Mouse (Mus musculus) small intestine, adult 2 months (tissue): Measurements from ENCODE around the gene Birc2. TPM values are rescaled to one million over a fixed set of nuclear protein-coding genes. Genes with fewer than 3 reads are reported as not detected.

Experiments used
- H3K27ac ChIP-seq: fragments of 200-500 bp; 2 replicates; pipeline ENCODE4 v1.5.1; 2012; ENCODE audit warnings: low read depth, low read length, control low read depth, inconsistent platforms; ENCODE audit not compliant: insufficient read depth
- H3K27me3 ChIP-seq: fragments of 200-500 bp; 2 replicates; pipeline ENCODE4 v1.6.1; 2012; ENCODE audit warnings: mild to moderate bottlenecking, moderate library complexity, low read length, inconsistent platforms; ENCODE audit not compliant: control insufficient read depth, insufficient read depth
- H3K36me3 ChIP-seq: fragments of 200-500 bp; 2 replicates; pipeline ENCODE4 v1.6.1; 2012; ENCODE audit warnings: mild to moderate bottlenecking, low read length, control low read depth, inconsistent platforms; ENCODE audit not compliant: control insufficient read depth, insufficient read depth
- H3K4me1 ChIP-seq: fragments of 200-500 bp; 2 replicates; pipeline ENCODE4 v1.6.1; 2012; ENCODE audit warnings: low read length, inconsistent platforms, mixed read lengths; ENCODE audit not compliant: control insufficient read depth, insufficient read depth, insufficient read length
- H3K4me3 ChIP-seq: fragments of 200-500 bp; 2 replicates; pipeline ENCODE4 v1.5.1; 2012; ENCODE audit warnings: low read depth, mild to moderate bottlenecking, control low read depth, inconsistent platforms, low read length, moderate library complexity
- CTCF ChIP-seq: fragments of 200-500 bp; IDR thresholded peaks from 2 replicates; pipeline ENCODE4 v1.5.1; 2012; ENCODE audit warnings: low read depth, mild to moderate bottlenecking, control low read depth, inconsistent platforms, low read length, moderate library complexity, mixed read lengths; ENCODE audit not compliant: insufficient replicate concordance, insufficient read length; ENCODE audit errors: extremely low read depth
- POLR2A ChIP-seq: fragments of 200-500 bp; IDR thresholded peaks from 2 replicates; pipeline ENCODE4 v1.6.1; 2012; ENCODE audit warnings: low read depth, mild to moderate bottlenecking, control low read depth, inconsistent platforms, low read length, moderate library complexity
- WGBS: fragments of 180-500 bp; shearing (Covaris S2); methylation state at CpG from one replicate; pipeline ENCODE4 v1.1.7; 2018; 5-methylcytosine and 5-hydroxymethylcytosine counted together
- polyA plus RNA-seq: library from polyadenylated mRNA; depleted of rRNA; stranded (reverse); fragments of >200 nt; gene quantifications from 2 replicates; pipeline ENCODE4 v1.2.3, GENCODE M21; 2012

Gene Birc2
- polyA plus RNA-seq, 1 experiment = 5.4 TPM

- no peaks in the 10 kb centered on the region for H3K27me3 ChIP-seq
- no peak overlapping the region for H3K27ac ChIP-seq
- H3K4me1 ChIP-seq = peaks cover 3% of the 10 kb centered on the region; the same call in 1 of the 2 replicates
- WGBS = 72% methylated on average over 11 of the region's 11 CpGs
- no peak overlapping the region for H3K4me3 ChIP-seq
- H3K36me3 ChIP-seq = peaks cover 36% of the 10 kb centered on the region
- TF ChIP-seq CTCF = no peak
Observed at GRCm38 (mm10) chr9:7790580-7791084, 46.2 kb downstream of the Birc2 start.

- peaks cover 35% of the 10 kb centered on the region for H3K36me3 ChIP-seq
Observed at GRCm38 (mm10) chr9:7789764-7790575, 46.9 kb downstream of the Birc2 start.

GRCm38 (mm10) chr9:7788411-7788810 lies 48.5 kb downstream of the Birc2 start:
- Histone ChIP-seq H3K36me3 (peaks cover 25% of the 10 kb centered on the region), H3K4me1 (peaks cover 3% of the 10 kb centered on the region; the same call in 1 of the 2 replicates), H3K27ac (no peak overlapping the region), H3K4me3 (no peak overlapping the region), H3K27me3 (no peaks in the 10 kb centered on the region)
- TF ChIP-seq POLR2A (no peak), CTCF (no peak)
- WGBS = 90% methylated on average over 6 of the region's 6 CpGs

More at GRCm38 (mm10) chr9:7789764-7790575, 46.9 kb downstream of the Birc2 start:
- peaks cover 3% of the 10 kb centered on the region; the same call in 1 of the 2 replicates for H3K4me1 ChIP-seq
- H3K27me3 ChIP-seq = no peaks in the 10 kb centered on the region
- H3K4me3 ChIP-seq = no peak overlapping the region
- no peak for TF ChIP-seq CTCF
- no peak for TF ChIP-seq POLR2A
- H3K27ac ChIP-seq = no peak overlapping the region
- 79% methylated on average over 8 of the region's 8 CpGs for WGBS

- Histone ChIP-seq H3K27me3 (no peaks in the 10 kb centered on the region), H3K36me3 (peaks cover 8% of the 10 kb centered on the region)
- WGBS = 91% methylated on average over 7 of the region's 7 CpGs
Observed at GRCm38 (mm10) chr9:7786086-7786485, 50.8 kb downstream of the Birc2 start.

GRCm38 (mm10) chr9:7785396-7785795 lies 51.5 kb downstream of the Birc2 start:
- H3K27me3 ChIP-seq = no peaks in the 10 kb centered on the region

More at GRCm38 (mm10) chr9:7786086-7786485, 50.8 kb downstream of the Birc2 start:
- no peak overlapping the region for H3K4me3 ChIP-seq
- no peak overlapping the region for H3K27ac ChIP-seq
- TF ChIP-seq POLR2A (no peak), CTCF (no peak)
- peaks cover 3% of the 10 kb centered on the region; the same call in 1 of the 2 replicates for H3K4me1 ChIP-seq

GRCm38 (mm10) chr9:7784615-7785012 lies 52.2 kb downstream of the Birc2 start:
- Histone ChIP-seq H3K27ac (peak overlapping the region; percentile 53), H3K27me3 (no peaks in the 10 kb centered on the region), H3K36me3 (peaks cover 6% of the 10 kb centered on the region), H3K4me1 (peaks cover 5% of the 10 kb centered on the region), H3K4me3 (no peak overlapping the region)
- no peak for TF ChIP-seq CTCF
- TF ChIP-seq POLR2A = no peak
- 71% methylated on average over 1 of the region's 1 CpGs for WGBS

More at GRCm38 (mm10) chr9:7785396-7785795, 51.5 kb downstream of the Birc2 start:
- Histone ChIP-seq H3K27ac (peak overlapping the region; percentile 12; the same call in 1 of the 2 replicates), H3K4me1 (peaks cover 3% of the 10 kb centered on the region; the same call in 1 of the 2 replicates), H3K4me3 (no peak overlapping the region), H3K36me3 (peaks cover 5% of the 10 kb centered on the region)
- 91% methylated on average over 3 of the region's 3 CpGs for WGBS
- TF ChIP-seq POLR2A (no peak), CTCF (no peak)

GRCm38 (mm10) chr9:7783823-7784614 lies 52.8 kb downstream of the Birc2 start:
- 78% methylated on average over 15 of the region's 15 CpGs for WGBS
- H3K4me1 ChIP-seq = peaks cover 5% of the 10 kb centered on the region
- peaks cover 8% of the 10 kb centered on the region for H3K36me3 ChIP-seq
- peak overlapping the region; percentile 53 for H3K27ac ChIP-seq
- no peaks in the 10 kb centered on the region for H3K27me3 ChIP-seq
- H3K4me3 ChIP-seq = no peak overlapping the region
- TF ChIP-seq POLR2A (no peak), CTCF (no peak)
